Mouse (Mus musculus): ENCODE measurements around the gene Fam19a3.
"Not testable (repeated sequence)": the region's sequence is repeated elsewhere in the genome, so short reads cannot be mapped to it uniquely, and the experiment has no call there.

Gene Fam19a3

GRCm38 (mm10) chr3:104781471-104781903 is at the start of gene Fam19a3:
Gene Fam19a3, minus strand, starts transcription at chr3:104781840.
- DNase-seq (ENCODE audit: low read depth in 1 of 2, low spot score in 2 of 2), result no peak

- no peak for DNase-seq (ENCODE audit: low read depth in 1 of 2, low spot score in 2 of 2)
These were observed 40.8 kb upstream of the Fam19a3 start for GRCm38 (mm10) chr3:104822413-104822812.

- no peak for DNase-seq (ENCODE audit: low read depth in 1 of 2, low spot score in 2 of 2)
These were observed 38.8 kb upstream of the Fam19a3 start for GRCm38 (mm10) chr3:104820426-104820825.

GRCm38 (mm10) chr3:104818749-104819134 is 37.1 kb upstream of the Fam19a3 start:
- DNase-seq (ENCODE audit: low read depth in 1 of 2, low spot score in 2 of 2), result no peak

DNA sequence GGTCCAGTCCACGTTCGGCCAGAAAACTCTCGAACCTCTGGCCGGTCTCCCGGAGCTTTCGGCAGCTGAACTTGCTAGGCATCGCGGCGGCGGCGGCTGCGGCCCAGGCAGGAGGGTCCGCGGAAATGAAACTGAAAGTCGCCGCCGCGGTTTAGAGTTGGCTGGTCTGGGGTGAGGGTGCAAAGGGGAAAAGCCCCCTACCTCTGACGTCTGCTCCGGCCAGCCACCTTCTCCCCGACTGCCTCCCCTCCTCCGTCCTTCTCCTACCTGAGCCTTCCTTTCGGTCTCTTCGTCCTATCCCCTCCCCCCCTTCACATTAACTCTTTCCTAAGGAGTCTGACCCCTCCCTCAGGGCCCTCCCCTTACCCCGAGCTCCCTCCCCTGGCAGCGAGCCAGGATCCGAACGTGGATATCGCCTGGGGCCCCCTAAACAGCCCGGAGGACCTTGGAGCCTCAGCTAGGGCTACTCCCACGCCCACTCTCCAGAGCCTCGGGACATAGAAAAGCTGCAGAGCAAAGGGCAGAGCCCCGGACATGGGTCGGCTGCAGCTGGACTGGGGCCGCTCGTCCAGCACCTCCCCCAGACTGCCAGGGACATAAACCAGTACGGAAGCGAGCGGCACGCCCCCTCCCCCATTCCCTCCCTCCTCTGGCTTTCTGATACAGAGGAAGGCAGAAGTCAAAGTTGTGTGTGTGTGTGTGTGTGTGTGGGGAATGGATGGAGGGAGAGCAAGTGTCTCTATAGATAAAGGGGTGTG is 36.5 kb upstream of the Fam19a3 start, which contains the start of gene Mov10:
Gene Mov10 (minus strand): TSS at position 573 of the 758 bp plus-strand sequence.
- peak in 1 of 2 experiments; percentile 10 for DNase-seq (ENCODE audit: low read depth in 1 of 2, low spot score in 2 of 2)

DNA sequence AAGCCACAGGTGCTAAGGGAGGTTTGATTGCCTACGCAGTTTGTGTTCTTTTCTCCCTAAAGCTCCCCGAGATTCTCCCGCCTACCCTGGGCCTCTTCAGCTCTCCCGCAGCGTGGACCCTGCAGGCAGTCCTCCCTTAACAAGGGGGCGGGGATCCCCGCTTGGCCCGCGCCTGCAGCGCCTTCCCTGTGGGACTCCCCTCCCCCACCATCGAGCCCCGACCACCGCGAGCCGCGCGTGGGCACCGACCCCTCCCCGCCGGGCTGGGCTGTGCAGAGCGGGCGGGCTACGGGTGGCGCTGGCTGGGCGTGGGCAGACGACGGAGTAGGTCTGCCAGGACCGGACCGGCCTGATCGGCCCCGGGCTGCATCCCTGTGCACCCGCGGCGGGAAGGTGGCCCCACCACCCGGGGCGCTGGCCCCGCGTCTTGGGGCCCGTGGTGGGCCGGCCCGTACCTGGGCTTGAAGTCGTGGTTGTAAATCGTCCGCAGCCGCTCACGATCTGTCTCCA is 35.9 kb upstream of the Fam19a3 start:
- DNase-seq (ENCODE audit: low read depth in 1 of 2, low spot score in 2 of 2), result no peak

GRCm38 (mm10) chr3:104816130-104816529 is 34.5 kb upstream of the Fam19a3 start:
- DNase-seq (ENCODE audit: low read depth in 1 of 2, low spot score in 2 of 2), result no peak

GRCm38 (mm10) chr3:104815346-104815745 is 33.7 kb upstream of the Fam19a3 start:
- DNase-seq (ENCODE audit: low read depth in 1 of 2, low spot score in 2 of 2), result no peak

DNA sequence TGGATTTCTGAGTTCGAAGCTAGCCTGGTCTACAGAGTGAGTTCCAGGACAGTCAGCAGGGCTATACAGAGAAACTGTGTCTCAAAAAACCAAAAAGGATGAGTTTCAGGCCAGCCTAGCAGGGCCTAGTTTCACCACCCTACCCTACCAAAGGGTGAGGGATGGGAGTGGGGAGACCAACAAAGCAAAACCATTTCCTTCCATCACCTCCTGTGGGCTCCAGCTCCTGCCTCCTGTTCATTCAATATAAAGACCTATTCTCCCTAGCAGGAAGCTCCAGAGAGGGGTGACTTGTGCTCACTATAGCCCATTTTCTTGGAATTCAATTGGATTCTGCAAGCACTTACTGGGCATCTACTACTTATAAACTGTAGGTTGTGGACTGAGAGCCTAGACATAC is 33.1 kb upstream of the Fam19a3 start:
- no peak for DNase-seq (ENCODE audit: low read depth in 1 of 2, low spot score in 2 of 2)

- not testable (repeated sequence) for DNase-seq (ENCODE audit: low read depth in 1 of 2, low spot score in 2 of 2)
These were observed 31.6 kb upstream of the Fam19a3 start for GRCm38 (mm10) chr3:104813227-104813626.

GRCm38 (mm10) chr3:104812254-104812653 is 30.6 kb upstream of the Fam19a3 start:
- no peak for DNase-seq (ENCODE audit: low read depth in 1 of 2, low spot score in 2 of 2)

- DNase-seq (ENCODE audit: low read depth in 1 of 2, low spot score in 2 of 2), result no peak
These were observed 30.1 kb upstream of the Fam19a3 start for GRCm38 (mm10) chr3:104811752-104812151.

DNA sequence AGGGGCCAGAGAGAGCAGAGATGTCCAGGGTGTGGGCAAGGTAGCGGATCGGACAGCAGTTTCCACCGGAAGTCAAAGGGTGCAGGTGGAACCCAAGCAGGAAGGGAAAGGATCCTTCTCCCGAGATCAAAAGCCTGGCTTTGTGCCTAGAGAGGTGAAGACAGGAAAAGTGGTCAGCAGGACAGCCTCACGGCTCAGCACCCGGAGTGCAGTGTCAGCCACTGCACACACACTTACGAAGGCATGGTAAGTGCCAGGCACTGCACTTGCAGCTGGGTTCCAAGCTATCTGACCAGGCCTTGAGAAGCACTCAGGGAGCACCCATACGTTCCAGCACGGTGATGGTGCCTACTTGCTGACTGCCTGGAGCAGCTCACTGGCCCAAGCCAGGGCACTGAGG is 23.9 kb upstream of the Fam19a3 start:
- DNase-seq (ENCODE audit: low read depth in 1 of 2, low spot score in 2 of 2), result no peak

DNA sequence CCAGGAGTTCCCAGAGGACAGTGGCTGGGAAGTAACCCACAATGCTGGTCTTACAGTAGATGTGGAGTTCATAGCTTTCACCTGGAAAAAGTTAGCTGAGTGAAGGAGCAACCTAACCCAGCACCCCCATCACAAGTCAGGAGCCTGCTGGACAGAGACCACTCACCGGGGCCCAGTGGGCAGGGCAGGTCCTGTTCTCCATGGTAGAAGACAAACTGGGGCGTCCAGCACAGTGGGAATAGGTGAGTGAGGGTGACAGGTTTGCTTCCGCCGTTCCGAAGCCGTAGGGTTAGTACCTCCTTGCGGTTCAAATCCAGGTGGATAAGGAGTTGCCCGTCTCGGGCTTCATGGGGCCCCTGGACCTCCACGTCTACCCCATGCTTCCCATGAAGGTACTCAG is 22.7 kb upstream of the Fam19a3 start:
- no peak for DNase-seq (ENCODE audit: low read depth in 1 of 2, low spot score in 2 of 2)

DNA sequence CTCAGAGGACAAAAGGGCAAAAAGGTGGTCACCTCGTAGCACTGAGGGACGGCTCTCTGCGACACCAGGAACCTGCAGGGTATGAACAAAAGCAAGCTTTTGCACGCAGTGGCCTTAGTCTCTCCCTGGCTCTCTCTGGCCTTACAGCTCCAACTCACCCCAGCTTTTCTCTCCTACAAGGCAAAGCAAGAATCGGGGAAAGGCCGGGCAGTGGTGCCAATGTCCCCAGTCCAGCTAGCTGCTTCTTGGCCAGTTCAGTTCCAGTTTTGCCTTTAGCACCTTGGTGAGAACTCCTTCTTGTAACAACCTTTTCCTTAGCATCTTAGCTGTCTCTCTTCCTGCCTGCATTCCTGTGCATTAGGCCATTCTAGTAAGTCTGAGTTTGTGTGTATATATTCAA is 19.8 kb upstream of the Fam19a3 start:
- DNase-seq (ENCODE audit: low read depth in 1 of 2, low spot score in 2 of 2), result no peak

- no peak for DNase-seq (ENCODE audit: low read depth in 1 of 2, low spot score in 2 of 2)
These were observed 19.0 kb upstream of the Fam19a3 start for GRCm38 (mm10) chr3:104800681-104801080.

GRCm38 (mm10) chr3:104796430-104797082 is 14.9 kb upstream of the Fam19a3 start:
- DNase-seq (ENCODE audit: low read depth in 1 of 2, low spot score in 2 of 2), result no peak

- no peak for DNase-seq (ENCODE audit: low read depth in 1 of 2, low spot score in 2 of 2)
These were observed 14.2 kb upstream of the Fam19a3 start for GRCm38 (mm10) chr3:104795661-104796340.

GRCm38 (mm10) chr3:104794953-104795470 is 13.4 kb upstream of the Fam19a3 start:
- DNase-seq (ENCODE audit: low read depth in 1 of 2, low spot score in 2 of 2), result no peak

DNA sequence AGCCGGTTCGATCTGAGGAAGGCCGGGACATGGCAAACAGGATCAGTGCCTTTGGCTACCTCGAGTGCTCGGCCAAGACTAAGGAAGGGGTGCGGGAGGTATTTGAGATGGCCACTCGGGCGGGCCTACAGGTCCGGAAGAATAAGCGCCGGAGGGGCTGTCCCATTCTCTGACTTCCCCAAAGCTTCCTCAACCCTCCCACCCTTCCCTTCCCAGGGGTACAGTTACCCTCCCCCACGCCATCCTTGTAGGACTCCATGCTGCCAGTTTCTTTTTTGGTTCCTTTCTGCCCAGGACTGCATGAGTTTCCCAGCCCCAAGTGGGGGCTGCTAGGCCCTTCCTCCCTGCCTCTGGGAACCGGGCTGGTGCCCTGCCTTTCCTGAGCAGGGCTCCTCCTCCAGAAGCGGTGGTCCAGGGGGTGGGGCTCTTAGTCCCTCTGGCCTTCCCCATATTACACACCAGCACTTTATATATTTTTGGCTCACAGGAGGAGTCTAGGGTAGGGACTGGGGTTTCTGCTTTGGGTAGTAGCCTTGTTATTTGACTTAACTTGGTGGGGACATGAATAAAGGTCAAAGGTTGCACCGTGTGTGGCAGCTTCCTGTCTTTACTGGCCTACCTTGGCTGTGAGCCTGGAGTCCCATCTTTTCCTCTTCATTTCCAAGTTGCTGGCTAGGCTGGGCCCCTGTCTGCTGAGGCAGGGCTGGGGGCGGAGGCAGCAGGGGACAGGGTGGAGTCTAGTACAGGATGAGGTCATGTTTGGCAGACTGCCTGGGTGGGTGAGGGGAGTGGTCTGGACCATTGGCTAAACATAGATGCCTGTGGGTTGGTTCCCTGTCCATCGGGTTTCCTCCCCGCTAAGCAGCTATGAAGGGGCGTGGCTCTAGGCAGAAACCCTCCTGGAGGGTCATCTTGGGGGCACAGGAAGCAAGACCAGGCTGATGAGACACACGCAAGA is 12.5 kb upstream of the Fam19a3 start:
- peak in 1 of 2 experiments; percentile 43 for DNase-seq (ENCODE audit: low read depth in 1 of 2, low spot score in 2 of 2)

Measured in monocyte, adult 2 months (primary cell).